Mouse (Mus musculus) heart, postnatal 0 days (tissue): ENCODE results near the gene Patj.

Source experiments
- CTCF ChIP-seq: IDR thresholded peaks from 2 replicates; pipeline ENCODE4 v1.5.1; 2016; ENCODE audit warnings: antibody characterized with exemption, control low read depth, low read depth
- EP300 ChIP-seq: IDR thresholded peaks from 2 replicates; pipeline ENCODE4 v1.6.1; 2016; ENCODE audit warnings: antibody characterized with exemption, low read depth

GRCm38 (mm10) chr4:98567457-98567856 is 171.9 kb downstream of the Patj start:
- TF ChIP-seq EP300, result no peak
- no peak for TF ChIP-seq CTCF
